Mouse (Mus musculus) gastrocnemius, adult 18-20 months (tissue): ENCODE measurements at regions not wholly inside any gene's neighbourhood (a gene's known extent, or its start where the extent isn't known, plus 50 kb on each side); places are given as distances from the start of the nearest gene placed in this dataset.
A peak's percentile ranks its signal among the peaks of the same experiment; 100 is the strongest.
"Not testable (repeated sequence)": the region's sequence is repeated elsewhere in the genome, so short reads cannot be mapped to it uniquely, and the experiment has no call there.

Experiments used
- DNase-seq: peaks from one replicate; pipeline ENCODE4 v3.0.0; 2021; ENCODE audit warnings: low spot score

- DNase-seq = no peak
Observed at GRCm38 (mm10) chr16:30797973-30798471, 198.5 kb downstream of the Fam43a start.

DNA sequence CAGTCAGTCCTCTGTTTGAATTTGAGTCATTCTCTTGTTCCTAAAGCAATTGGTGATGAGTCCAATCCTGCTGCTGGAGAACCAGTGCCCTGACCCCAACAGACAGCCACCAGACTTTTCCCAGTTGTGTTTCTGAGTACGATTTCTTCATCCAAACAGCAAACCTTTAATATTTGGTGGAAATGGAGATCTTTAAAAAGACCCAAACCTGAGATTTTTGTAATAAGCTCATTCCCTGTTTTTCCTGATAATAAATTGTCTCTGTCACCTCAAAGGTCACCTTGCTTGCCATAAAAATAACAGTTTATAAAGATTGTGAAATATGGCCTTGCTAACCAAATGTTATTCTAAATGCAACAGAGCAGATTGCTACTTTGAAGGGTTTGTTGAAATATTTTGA is 199.0 kb downstream of the Fam43a start:
- no peak for DNase-seq

DNA sequence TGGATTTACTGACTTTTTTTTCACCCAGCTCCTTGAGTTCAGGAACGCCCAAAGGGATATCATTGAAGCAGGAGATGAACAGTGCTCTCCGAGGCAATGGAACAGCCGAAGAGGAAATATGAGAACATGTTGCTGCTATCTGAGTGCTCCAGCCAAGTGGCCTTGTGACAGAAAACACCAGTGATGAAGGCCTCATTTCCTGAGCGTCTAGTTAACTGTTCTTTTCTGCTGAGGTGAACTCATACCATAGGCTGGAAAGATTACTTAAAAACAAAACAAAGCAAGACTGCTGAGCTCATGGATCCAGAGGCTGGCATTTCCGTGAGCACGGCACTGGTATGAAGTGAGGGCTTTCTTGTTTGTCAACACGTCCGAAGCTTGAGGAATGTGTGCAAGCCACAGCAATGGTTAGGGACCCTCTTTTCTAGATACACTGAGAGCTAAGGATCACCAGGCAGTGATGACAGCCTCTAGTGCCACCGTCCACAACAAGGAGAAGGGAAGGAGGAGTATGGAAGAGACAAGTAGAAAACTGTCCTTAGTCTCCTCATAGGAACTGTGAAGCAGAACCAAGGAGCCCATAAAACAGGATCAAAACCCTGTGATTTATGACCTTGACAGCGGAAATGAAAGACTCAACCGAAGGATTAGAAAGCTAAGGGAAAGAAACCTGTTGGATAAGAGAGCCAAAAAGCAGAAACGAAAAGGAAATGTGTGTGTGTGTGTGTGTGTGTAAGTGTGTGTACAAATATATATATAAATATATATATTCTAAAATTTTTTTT is 200.4 kb downstream of the Fam43a start:
- DNase-seq = no peak

- DNase-seq = no peak
Observed at GRCm38 (mm10) chr16:30804018-30804417, 204.5 kb downstream of the Fam43a start.

DNA sequence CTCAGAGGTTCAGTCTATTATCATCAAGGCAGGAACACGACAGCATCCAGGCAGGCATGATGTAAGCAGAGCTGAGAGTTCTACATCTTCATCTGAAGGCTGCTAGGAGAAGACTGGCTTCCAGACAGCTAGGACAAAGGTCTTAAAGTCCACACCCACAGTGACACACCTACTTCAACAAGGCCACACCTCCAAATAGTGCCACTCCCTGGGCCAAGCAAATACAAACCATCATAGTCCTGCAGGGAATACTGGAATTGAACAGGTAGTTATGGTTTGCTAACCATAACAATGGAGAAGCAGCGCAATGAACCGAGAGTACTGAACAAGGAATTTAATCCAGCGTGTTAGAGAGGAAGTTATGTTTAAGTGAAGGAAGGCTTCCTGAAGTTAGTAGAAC is 206.7 kb downstream of the Fam43a start:
- not testable (repeated sequence) for DNase-seq

GRCm38 (mm10) chr16:30818541-30819120 is 219.1 kb downstream of the Fam43a start:
- no peak for DNase-seq

- DNase-seq = no peak
Observed at GRCm38 (mm10) chr16:30819342-30819741, 219.8 kb downstream of the Fam43a start.

- no peak for DNase-seq
Observed at GRCm38 (mm10) chr16:30820234-30820633, 220.7 kb downstream of the Fam43a start.

DNA sequence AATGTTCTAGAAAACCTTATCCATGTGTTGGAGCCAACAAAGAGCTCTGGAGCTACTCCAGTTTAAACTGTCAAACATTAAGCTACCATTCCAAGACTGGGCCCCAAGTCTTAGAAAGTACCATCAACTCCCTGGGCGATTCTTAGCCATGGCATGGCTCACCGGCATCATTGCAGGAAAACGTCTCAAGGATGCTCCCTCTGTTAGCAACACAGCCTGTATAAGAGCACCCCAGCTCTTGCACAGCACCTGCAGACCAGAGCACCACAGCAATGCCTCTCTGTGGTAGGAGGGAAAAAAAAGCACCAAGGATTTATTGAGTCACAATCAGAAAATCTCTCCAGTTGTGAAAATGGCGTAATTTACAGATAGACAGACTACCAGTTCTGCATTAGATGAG is 221.2 kb downstream of the Fam43a start:
- DNase-seq = no peak

DNA sequence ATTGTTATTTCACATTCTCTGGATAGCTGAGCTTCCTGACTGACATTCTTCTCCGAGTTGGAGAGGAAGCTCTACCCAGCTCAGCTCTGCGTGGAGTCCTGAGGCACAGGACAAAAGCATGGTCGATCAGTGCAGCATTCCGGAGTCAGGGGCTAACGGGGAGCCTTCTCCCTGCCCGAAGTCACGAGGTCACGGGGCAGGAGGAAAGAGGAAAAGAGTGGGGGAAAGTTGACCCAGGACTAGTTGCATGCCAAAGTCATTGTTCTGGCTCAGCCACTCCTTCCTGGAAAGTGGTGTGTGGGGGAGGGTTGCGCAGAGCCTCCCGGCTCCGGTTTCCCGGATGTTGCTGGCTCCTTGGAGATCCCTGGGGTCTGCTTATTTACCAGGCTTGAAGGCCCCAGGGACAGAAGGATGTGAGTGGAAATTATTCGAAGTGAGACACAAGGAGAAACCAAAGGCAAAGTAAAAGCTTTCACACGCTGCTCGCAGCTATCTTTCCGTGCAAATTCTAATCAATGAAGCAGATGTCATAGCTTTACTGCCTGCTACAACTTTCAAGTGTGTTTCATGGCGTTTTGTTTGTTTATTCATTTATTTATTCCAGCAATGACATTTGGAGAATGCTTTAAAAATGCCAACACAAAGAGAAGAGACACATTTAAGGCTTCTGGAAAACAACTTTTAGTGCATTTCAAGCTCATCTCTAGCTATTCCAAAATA is 221.8 kb downstream of the Fam43a start:
- DNase-seq = peak; percentile 66

- peak; percentile 22 for DNase-seq
Observed at GRCm38 (mm10) chr16:30821911-30822578, 222.5 kb downstream of the Fam43a start.

DNA sequence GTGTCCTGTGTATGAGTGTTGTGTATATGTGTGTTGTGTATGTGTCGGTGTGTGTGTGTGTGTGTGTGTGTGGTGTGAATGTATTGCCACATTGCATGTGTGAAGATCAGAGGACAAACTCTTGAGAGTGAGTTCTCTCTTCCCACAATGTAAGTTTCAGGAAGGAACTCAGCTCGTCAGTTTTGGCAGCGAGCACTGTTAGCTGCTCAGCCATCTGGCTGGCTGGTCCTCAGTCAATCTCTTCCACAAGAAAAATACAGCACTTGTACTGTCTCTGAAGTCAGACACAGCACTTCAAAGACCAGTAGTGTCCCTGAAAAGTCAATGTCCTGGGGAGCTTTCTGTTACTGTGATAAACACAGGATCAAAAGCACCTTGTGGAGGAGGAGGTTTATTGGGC is 226.6 kb downstream of the Fam43a start:
- DNase-seq = no peak

DNA sequence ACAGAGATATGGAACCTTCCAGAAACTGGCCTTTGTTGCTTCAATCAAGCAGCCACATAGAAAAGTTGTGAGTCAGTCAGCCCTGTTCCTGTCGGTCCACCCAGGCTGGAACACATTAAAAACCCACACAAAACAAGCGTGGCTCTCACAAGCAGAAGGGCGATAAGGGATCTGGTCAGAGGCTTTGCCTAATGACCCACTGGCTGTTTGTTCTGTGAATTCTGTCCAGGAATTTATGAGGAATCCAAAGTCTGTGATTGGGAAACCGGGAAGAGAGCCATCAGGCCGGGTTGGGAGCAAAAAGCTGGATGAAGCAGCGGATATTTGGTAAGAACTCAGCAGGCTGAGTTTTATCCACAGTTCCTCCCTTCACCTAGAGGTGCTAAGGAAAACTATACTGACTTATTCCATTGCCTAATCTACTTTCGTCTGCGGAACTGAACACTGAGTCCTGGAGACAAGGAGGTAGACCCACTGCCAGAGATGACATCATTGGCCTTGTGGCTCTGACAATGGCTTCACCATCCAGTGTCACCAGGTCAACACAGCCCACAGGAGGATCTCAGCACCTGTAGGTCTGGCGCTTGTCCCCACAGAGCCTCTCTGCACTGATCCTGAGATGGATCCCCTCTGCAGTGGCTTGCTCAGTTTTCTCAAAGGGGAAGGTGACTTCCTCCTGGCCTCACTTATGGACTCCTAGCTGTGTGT is 228.5 kb downstream of the Fam43a start:
- DNase-seq = peak; percentile 74

DNA sequence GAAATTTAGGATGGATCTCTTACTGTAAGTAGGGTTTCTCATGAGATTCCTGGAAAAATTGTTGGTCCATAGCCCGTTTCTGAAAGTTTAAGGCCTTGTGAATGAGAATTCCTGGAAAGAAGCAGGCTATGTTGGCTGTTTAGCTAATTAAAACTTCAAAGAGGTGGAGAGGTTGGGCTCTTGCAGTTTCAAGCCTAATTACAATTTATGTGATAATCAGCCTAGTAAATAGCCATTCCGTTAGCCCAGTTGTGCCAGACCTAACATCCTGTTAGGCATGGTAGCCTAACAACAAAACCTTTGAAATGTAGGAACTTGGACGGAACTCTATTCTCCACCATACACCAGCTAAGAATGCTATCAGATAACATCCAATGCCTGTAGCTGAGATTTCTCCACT is 235.0 kb downstream of the Fam43a start:
- no peak for DNase-seq

DNA sequence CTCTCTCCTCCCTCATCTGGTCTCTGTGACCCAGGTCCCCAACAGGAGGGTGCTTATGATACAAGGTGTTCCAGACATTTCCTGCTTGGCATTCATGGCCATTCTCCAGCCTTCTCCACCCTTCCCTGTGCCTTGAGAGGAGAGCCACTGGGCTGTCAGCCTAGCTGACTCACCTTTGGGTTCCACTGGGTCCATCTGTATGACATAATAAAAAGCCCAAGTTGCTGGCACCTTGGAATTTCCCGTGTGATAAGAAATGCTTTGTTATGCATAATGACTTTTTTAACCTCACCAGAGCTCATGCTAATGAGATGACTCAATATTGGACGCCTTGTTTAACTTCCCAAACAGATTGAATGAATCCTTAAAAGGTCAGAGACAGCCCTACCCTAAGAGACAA is 236.2 kb downstream of the Fam43a start:
- DNase-seq = peak; percentile 22

DNA sequence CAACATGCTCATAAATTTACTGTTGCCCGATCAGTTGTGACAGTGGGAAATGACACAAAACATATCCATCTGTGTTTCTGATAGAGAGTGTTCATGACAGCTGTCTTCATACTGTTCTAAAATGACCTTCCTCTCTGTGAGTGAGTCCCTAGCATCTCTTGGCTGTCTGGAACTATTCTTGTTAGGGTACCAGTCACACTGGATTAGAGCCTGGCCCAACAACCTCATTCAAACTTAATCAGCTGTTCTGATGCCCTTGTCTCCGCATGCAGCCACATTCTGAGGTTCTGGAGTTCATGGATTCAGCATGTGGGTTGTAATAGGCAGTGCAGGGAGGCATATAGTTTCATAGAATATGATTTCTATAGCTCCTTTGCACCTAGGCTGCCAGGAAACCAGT is 238.4 kb downstream of the Xxylt1 start:
- no peak for DNase-seq

DNA sequence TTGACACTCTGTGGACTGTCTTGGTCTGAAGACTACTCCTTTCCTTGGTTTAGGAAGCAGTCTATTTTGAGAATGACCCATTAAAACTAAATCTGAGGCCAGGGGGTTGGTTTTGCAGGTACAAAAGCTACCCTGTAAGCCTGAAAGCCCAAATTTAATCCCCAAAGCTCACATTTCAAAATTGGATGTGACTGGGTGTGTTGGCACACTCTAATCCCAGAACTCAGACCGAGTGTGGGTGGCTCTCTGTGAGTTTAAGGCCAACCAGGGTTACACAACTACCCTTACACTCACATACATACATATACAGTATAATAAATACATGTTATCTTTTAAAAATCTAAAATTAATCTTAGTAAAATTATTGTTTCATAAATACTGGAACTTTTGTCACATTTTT is 228.6 kb downstream of the Xxylt1 start:
- no peak for DNase-seq

GRCm38 (mm10) chr16:30854716-30855115 is 226.5 kb downstream of the Xxylt1 start:
- no peak for DNase-seq

DNA sequence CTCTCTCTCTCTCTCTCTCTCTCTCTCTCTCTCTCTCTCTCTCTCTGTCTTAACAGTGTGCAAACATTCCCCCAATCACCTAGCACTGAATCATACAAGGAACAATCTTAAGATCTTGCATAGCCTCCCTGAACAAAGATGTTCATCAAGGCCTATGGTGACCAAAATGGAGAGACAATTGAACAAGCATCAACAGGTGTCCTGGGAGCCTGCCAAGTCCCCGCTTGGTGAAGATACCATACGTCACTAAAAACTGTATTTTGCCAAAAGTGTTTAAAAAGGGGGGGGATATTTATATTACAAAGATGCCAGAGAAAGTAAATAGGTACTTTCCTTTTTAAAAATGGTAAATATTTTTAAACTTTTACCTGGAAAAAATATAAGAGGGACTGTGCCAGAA is 223.6 kb downstream of the Xxylt1 start:
- DNase-seq = no peak

DNA sequence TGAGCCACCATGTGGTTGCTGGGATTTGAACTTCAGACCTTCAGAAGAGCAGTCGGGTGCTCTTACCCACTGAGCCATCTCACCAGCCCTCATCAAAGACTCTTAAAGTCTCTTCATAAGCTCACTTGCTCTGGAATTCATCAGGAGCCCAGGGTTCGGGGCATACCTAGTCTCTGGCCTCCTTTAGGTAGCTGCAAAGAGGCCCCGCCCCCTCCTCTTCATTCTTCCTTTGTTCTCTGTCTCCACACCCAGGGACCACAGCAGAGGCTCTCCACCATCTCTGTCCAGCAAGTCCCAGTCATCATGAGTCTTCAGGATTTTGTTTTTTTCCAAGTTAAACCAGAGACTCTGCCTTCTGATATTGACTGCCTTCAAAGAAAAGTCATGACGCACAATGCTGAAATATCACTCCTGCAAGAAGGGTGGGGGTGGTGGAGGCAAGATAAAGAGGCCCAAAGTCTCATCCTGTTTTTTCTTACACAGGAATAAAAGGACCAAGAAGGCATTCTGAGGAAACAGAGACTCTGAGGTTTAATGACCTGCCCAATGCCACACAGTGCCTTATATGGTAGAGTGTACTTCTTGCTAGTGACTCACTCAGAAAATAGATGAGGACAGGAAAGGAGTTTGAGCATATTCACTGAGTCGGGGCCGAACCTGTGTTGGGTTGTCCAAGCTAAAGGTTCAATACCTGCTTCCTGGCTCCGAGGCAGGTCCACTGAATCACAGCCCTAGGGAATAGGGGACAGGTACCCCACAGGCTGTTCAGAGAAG is 211.9 kb downstream of the Xxylt1 start:
- DNase-seq = no peak

DNA sequence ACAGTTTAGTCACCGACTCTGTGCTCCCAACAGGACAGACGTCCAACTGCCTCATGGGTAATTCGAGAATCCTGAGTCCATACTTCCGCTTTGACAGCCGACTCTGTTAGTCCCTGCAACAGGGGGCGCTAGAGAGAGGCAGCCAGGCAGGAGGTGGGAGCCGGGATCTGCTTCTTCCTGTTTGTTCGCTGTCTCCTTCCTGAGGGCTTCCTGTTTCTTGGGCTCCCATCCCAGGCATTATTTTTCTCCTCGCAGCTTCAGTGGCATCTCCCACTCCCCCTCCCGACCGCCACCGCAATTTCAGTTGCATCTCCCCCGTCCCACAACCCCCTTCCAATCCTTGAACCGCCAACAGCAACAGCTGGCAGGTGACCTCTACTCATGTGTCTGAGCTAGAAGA is 211.1 kb downstream of the Xxylt1 start:
- DNase-seq = peak; percentile 44
